Comparison of ENCODE assay signal across 8 mouse cellular contexts in genomic region chr1:182020831-182021460, GRCm38 (mm10). TPM values are rescaled to one million over a fixed set of nuclear protein-coding genes. Genes with fewer than 3 reads are reported as not detected.
DNase-seq lines count a peak whose midpoint lies in the region; ATAC-seq and TF ChIP-seq lines count a peak whose summit lies in the region.

No protein-coding gene starts in this region.

- intact Hi-C loops in heart, postnatal 25 days (cut with DNase I) = loop anchor here (2.0 to 5.0 kb wide), 2 partner anchors 66 to 94 kb away; no protein-coding TSS in a partner anchor

- H3K4me3 ChIP-seq in heart, embryonic 11.5 days (ENCODE audit: low read depth, low read length) = peak overlapping the region; percentile 90
- peak overlapping the region; percentile 98 for H3K4me3 ChIP-seq in cerebellum, adult 2 months (replicated peaks; ENCODE audit: insufficient read depth, low read depth, low read length)
- peak overlapping the region; percentile 89 for H3K4me3 ChIP-seq in heart, embryonic 12.5 days
- H3K4me3 ChIP-seq in neural tube, embryonic 11.5 days (ENCODE audit: low read depth, low read length) = peak overlapping the region; percentile 94

- H3K4me2 ChIP-seq in heart, embryonic 11.5 days = peak overlapping the region; percentile 85
- peak overlapping the region; percentile 76 for H3K4me2 ChIP-seq in heart, embryonic 12.5 days
- H3K4me2 ChIP-seq in neural tube, embryonic 11.5 days (ENCODE audit: low read depth) = peak overlapping the region; percentile 54

- H3K27me3 ChIP-seq in heart, embryonic 11.5 days (ENCODE audit: control insufficient read depth, insufficient read depth, low read length) = no peaks in the 10 kb centered on the region
- no peaks in the 10 kb centered on the region for H3K27me3 ChIP-seq in cerebellum, adult 2 months (ENCODE audit: control insufficient read depth, insufficient read depth, low read length)
- no peaks in the 10 kb centered on the region for H3K27me3 ChIP-seq in heart, embryonic 12.5 days (replicated peaks)
- no peaks in the 10 kb centered on the region for H3K27me3 ChIP-seq in neural tube, embryonic 11.5 days (ENCODE audit: control insufficient read depth, insufficient read depth, low read length)

- ATAC-seq in heart, embryonic 11.5 days (replicated peaks; ENCODE audit: insufficient number of reproducible peaks, low FRiP score, low TSS enrichment) = no peak
- ATAC-seq in heart, embryonic 12.5 days (ENCODE audit: insufficient number of reproducible peaks, low FRiP score) = no peak
- ATAC-seq in neural tube, embryonic 11.5 days (ENCODE audit: insufficient read depth, low FRiP score, low TSS enrichment) = 0 out of 2 replicates have a peak, but pooled peaks have one; percentile 1

- H3K4me1 ChIP-seq in heart, embryonic 11.5 days (ENCODE audit: control insufficient read depth, insufficient read depth, low read length) = peaks cover 21% of the 10 kb centered on the region
- no peaks in the 10 kb centered on the region for H3K4me1 ChIP-seq in cerebellum, adult 2 months (ENCODE audit: control insufficient read depth, insufficient read depth, low read length)
- peaks cover 25% of the 10 kb centered on the region for H3K4me1 ChIP-seq in heart, embryonic 12.5 days (replicated peaks)
- H3K4me1 ChIP-seq in neural tube, embryonic 11.5 days (ENCODE audit: control insufficient read depth, insufficient read depth, low read length) = 0 out of 2 replicates have a peak, but pooled peaks cover 3% of the 10 kb centered on the region

- no peaks in the 10 kb centered on the region for H3K9me3 ChIP-seq in heart, embryonic 11.5 days (replicated peaks; ENCODE audit: control insufficient read depth, low read length)
- no peaks in the 10 kb centered on the region for H3K9me3 ChIP-seq in heart, embryonic 12.5 days (replicated peaks)
- H3K9me3 ChIP-seq in neural tube, embryonic 11.5 days (ENCODE audit: control insufficient read depth, low read length) = no peaks in the 10 kb centered on the region

- no peak for DNase-seq in heart, postnatal 25 days (ENCODE audit: low spot score)
- DNase-seq in cerebellum, adult 2 months = peak; percentile 29 to 31
- DNase-seq in kidney, postnatal 25 days = peak; percentile 32 to 59
- no peak for DNase-seq in neural tube, embryonic 11.5 days (ENCODE audit: low spot score)
- DNase-seq in frontal cortex, postnatal 25 days (ENCODE audit: low spot score in 2 of 2) = no peak
- no peak for DNase-seq in spleen, postnatal 14 days (ENCODE audit: low spot score in 2 of 2)

- H3K36me3 ChIP-seq in heart, embryonic 11.5 days (ENCODE audit: control insufficient read depth, insufficient read depth, low read length) = no peaks in the 10 kb centered on the region
- peaks cover under 1% of the 10 kb centered on the region for H3K36me3 ChIP-seq in heart, embryonic 12.5 days
- H3K36me3 ChIP-seq in neural tube, embryonic 11.5 days (ENCODE audit: control insufficient read depth, insufficient read depth, low read length) = no peaks in the 10 kb centered on the region

- WGBS in heart, embryonic 11.5 days (ENCODE audit: insufficient replicate concordance) = 33% methylated on average over 11 of the region's 11 CpGs
- 33% methylated on average over 11 of the region's 11 CpGs for whole genome bisulfite sequencing in cerebellum, adult 2 months
- WGBS in heart, embryonic 12.5 days = 25% methylated on average over 11 of the region's 11 CpGs
- WGBS in neural tube, embryonic 11.5 days = 20% methylated on average over 11 of the region's 11 CpGs

- peak overlapping the region; percentile 95 for H3K27ac ChIP-seq in heart, embryonic 11.5 days (ENCODE audit: low read depth, low read length)
- no peak overlapping the region for H3K27ac ChIP-seq in cerebellum, adult 2 months (ENCODE audit: insufficient read depth, low read length)
- H3K27ac ChIP-seq in heart, embryonic 12.5 days (ENCODE audit: poor library complexity, severe bottlenecking) = peak overlapping the region; percentile 97
- peak overlapping the region; percentile 92; the same call in 1 of the 2 replicates for H3K27ac ChIP-seq in neural tube, embryonic 11.5 days (ENCODE audit: low read depth, low read length)

- H3K9ac ChIP-seq in heart, embryonic 11.5 days (ENCODE audit: low read depth, low read length) = peak overlapping the region; percentile 99
- peak overlapping the region; percentile 98 for H3K9ac ChIP-seq in heart, embryonic 12.5 days
- peak overlapping the region; percentile 98 for H3K9ac ChIP-seq in neural tube, embryonic 11.5 days (ENCODE audit: low read length)

- TF ChIP-seq POLR2A in cerebellum, adult 2 months (IDR thresholded peaks at IDR 0.05; ENCODE audit: borderline replicate concordance, insufficient read depth, low read length) = no peak

- no peak for TF ChIP-seq CTCF in cerebellum, adult 2 months (IDR thresholded peaks at IDR 0.05; ENCODE audit: borderline replicate concordance, insufficient read depth, low read depth, low read length)

RNA-seq across cellular contexts. Expression of gene Enah, which starts 1.2 kb away (rescaled TPM):
- polyA plus RNA-seq in heart, embryonic 11.5 days (2014; fragmentation: Nextera tagmentation; extraction: Ambion mirVana) = 22.1 and 32.1 TPM in 2 replicates
- total RNA-seq in heart, postnatal 25 days (2021) = 100 to 1,000 TPM; 106 to 109 TPM
- 48.5 and 53.6 TPM in 2 replicates for polyA plus RNA-seq in cerebellum, adult 2 months (2012; rRNA removed)
- 22.7 and 24.4 TPM in 2 replicates for polyA plus RNA-seq in heart, embryonic 12.5 days (2016; fragmentation: Nextera tagmentation; extraction: Ambion mirVana)
- 35.0 and 35.9 TPM in 2 replicates for polyA plus RNA-seq in neural tube, embryonic 11.5 days (2014; fragmentation: Nextera tagmentation; extraction: Ambion mirVana)

Comparison
In these comparisons a context has a peak if more than half of its experiments do, and no peak if none do; other contexts are left out.
1. DNase-seq: peak in cerebellum, adult 2 months (2 of 2) and kidney, postnatal 25 days (2 of 2); none in heart, postnatal 25 days (single experiment), neural tube, embryonic 11.5 days (single experiment), frontal cortex, postnatal 25 days (0 of 2) and spleen, postnatal 14 days (0 of 2).
2. Peak in every context shown above with its lines, with median percentiles within 50 percentile points of each other: H3K4me2 ChIP-seq, H3K4me3 ChIP-seq and H3K9ac ChIP-seq.